Mouse (Mus musculus): ENCODE results near the gene BC048671.

BC048671 gene

DNA sequence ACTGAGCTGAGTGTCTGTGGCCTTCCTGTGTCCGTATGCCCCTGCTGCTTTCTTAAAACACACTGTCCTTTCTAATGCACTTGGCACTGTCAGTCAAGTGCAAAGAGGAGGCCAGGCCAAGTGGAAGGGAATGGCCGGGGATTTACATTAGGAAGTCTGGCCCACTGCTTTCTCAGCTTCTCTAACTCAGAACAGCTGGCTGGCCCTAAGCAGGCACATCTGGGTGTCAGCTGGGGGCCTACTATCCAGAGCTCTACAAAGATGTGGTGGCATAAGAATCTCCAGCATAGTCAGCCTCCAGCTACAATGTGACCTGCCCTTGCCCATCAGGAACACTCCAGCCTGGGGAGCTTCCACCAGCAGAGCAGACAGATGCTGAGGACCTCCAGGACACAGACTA, 49.0 kb downstream of the BC048671 start:
- no peak for DNase-seq (ENCODE audit: low spot score in 2 of 2)
